Mouse (Mus musculus) lung, adult 2 months (tissue): ENCODE results near the gene Shprh.

Experiments used
- CTCF ChIP-seq: fragments of 200-500 bp; IDR thresholded peaks from 2 replicates; pipeline ENCODE4 v1.5.1; 2011; ENCODE audit warnings: mild to moderate bottlenecking, low read length, control low read depth; ENCODE audit not compliant: insufficient read depth
- POLR2A ChIP-seq: fragments of 200-500 bp; IDR thresholded peaks from 2 replicates; pipeline ENCODE4 v1.6.1; 2011; ENCODE audit warnings: low read depth, mild to moderate bottlenecking, control low read depth, low read length, borderline replicate concordance; ENCODE audit errors: extremely low read depth

DNA sequence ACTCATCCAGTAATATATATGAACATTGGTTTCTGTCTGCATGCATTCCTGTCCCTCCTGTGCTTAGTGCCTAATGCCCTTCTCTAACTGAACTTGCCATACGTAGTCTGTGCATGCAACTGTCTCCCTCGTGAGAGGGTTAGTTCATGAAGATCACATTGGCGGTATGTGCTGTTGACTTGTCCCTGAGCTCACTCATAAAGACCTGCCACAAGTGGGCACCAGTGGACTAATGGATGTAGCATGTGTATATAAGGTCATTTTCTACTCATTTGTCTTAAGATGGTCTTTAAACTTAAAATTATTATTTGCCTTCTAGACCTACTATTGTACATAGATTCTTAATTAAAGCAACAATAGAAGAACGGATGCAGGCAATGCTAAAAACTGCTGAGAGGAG lies 62.8 kb downstream of the Shprh start:
- no peak for TF ChIP-seq POLR2A
- no peak for TF ChIP-seq CTCF
